Mouse (Mus musculus): ENCODE data around the gene Akirin1. TPM values are rescaled to one million over a fixed set of nuclear protein-coding genes. Genes with fewer than 3 reads are reported as not detected.

The Akirin1 gene
- total RNA-seq, 2 experiments from 2014 or later = 24.1 to 24.5 TPM

GRCm38 (mm10) chr4:123749484-123750130, 538 bp downstream of the Akirin1 start:
- no peak for DNase-seq
- Histone ChIP-seq H3K27ac (peak overlapping the region; percentile 95), H3K4me3 (peak overlapping the region; percentile 94)
- intact Hi-C loops (cut with DNase I) = loop anchor here (2.0 to 5.0 kb wide), 2 partner anchors 32 to 149 kb away; partner anchors contain the start of gene Ndufs5
- no peak for TF ChIP-seq CTCF (IDR thresholded peaks at IDR 0.05)

- no peak for DNase-seq
- intact Hi-C loops (cut with DNase I) = no loop called here
- Histone ChIP-seq H3K27ac (peak overlapping the region; percentile 95), H3K4me3 (peak overlapping the region; percentile 94)
- no peak for TF ChIP-seq CTCF (IDR thresholded peaks at IDR 0.05)
These were observed 1.3 kb downstream of the Akirin1 start for GRCm38 (mm10) chr4:123748726-123749415.

DNA sequence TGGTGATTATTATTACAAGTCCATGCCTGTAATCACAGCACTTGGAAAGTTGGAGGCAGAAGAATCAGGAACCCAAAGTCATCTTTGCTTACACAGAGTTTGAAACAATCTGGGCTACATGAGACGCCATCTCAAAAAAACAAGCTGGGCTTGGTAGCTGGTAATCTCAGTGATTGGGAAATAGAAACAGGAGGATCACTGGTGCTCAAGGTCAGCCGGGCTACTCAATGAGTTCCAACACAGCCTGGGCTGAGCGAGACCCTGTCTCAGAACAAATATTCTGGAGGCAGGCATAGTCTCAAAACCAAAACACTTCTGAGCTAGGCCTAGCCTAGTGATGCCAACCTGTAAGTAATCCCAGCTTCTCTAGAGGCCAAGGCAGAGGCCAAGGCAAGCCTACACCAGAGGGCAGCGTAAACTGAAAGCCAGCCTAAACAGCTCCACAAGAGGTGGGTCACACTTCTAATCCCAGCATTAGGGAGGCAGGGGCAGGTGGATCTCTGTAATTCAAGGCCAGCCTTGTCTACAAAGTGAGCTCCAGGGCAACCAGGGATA, 4.8 kb downstream of the Akirin1 start:
- TF ChIP-seq CTCF (IDR thresholded peaks at IDR 0.05) = no peak
- DNase-seq = peak; percentile 26
- Histone ChIP-seq H3K4me3 (no peak overlapping the region), H3K27ac (peak overlapping the region; percentile 68)
- intact Hi-C loops (cut with DNase I) = no loop called here

- TF ChIP-seq CTCF (IDR thresholded peaks at IDR 0.05) = no peak
- no peak overlapping the region for H3K27ac ChIP-seq
- H3K4me3 ChIP-seq = no peak overlapping the region
- intact Hi-C loops (cut with DNase I) = no loop called here
- no peak for DNase-seq
These were observed 7.3 kb downstream of the Akirin1 start for GRCm38 (mm10) chr4:123742891-123743290.

- no peak overlapping the region for H3K27ac ChIP-seq
- no peak overlapping the region for H3K4me3 ChIP-seq
- intact Hi-C loops (cut with DNase I) = no loop called here
- no peak for DNase-seq
- TF ChIP-seq CTCF (IDR thresholded peaks at IDR 0.05) = no peak
These were observed 11.4 kb downstream of the Akirin1 start for GRCm38 (mm10) chr4:123738708-123739107.

GRCm38 (mm10) chr4:123733532-123733931, 16.6 kb downstream of the Akirin1 start:
- H3K27ac ChIP-seq = no peak overlapping the region
- intact Hi-C loops (cut with DNase I) = no loop called here
- no peak for TF ChIP-seq CTCF (IDR thresholded peaks at IDR 0.05)
- DNase-seq = no peak
- no peak overlapping the region for H3K4me3 ChIP-seq

DNA sequence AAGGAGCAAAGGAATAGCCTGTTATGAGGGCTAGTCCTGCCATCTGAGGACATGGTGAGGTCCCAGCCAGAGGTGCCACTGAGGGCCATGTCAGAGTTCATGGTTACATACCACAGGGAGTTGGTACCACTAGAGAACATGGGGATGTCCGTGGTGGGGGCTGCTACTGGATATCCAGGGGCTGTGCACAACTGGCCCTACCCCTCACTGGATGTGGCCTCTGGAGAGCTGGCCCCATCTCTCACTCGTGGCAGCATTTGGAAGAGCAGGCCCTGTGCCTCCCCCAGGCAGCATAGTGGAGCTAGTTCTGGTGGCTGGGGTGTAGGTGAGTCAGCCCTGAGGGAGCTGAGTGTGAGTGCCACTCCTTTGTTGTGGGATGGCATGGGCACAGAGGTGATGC, 17.2 kb downstream of the Akirin1 start:
- Histone ChIP-seq H3K4me3 (no peak overlapping the region), H3K27ac (no peak overlapping the region)
- no peak for TF ChIP-seq CTCF (IDR thresholded peaks at IDR 0.05)
- DNase-seq = no peak
- intact Hi-C loops (cut with DNase I) = no loop called here

DNA sequence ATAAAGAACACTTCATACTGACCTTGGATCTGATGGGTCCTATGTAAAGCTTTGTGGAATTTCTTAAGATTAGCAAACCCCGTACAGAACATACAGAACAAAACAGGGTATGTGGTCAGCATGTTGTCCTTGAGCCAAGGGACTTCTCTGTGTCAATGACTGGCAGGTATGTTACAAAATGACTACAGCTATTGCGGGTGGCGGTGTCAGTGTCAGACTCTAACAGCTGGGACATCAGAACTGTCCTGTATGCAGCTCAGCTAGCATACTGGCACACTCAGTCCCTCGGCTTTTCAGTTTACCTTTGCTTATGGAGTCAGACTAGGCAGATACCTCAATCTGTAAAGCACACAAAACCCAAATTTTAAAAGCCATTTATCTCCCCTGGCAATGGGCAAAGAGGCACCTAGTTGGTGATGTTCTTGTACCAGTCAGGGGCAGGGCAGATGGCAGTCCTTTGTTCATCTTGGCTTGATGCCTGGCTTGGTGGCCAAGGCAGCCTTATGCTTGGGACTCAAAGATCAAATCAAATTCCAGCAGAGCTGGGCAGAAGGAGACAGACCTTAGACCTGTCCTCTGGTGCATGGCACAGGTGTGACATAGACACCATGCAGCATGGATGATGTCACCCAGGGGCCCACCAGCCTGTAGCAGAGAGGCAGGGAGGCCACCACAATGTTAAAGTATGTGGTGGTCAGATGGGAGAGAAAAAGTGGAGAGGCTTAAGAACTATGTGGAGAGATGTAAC, 17.8 kb downstream of the Akirin1 start:
- no peak overlapping the region for H3K27ac ChIP-seq
- DNase-seq = no peak
- TF ChIP-seq CTCF (IDR thresholded peaks at IDR 0.05) = no peak
- no peak overlapping the region for H3K4me3 ChIP-seq
- intact Hi-C loops (cut with DNase I) = no loop called here

GRCm38 (mm10) chr4:123721761-123722160, 28.4 kb downstream of the Akirin1 start:
- DNase-seq = no peak
- intact Hi-C loops (cut with DNase I) = no loop called here
- H3K27ac ChIP-seq = no peak overlapping the region
- no peak for TF ChIP-seq CTCF (IDR thresholded peaks at IDR 0.05)
- H3K4me3 ChIP-seq = no peak overlapping the region

DNA sequence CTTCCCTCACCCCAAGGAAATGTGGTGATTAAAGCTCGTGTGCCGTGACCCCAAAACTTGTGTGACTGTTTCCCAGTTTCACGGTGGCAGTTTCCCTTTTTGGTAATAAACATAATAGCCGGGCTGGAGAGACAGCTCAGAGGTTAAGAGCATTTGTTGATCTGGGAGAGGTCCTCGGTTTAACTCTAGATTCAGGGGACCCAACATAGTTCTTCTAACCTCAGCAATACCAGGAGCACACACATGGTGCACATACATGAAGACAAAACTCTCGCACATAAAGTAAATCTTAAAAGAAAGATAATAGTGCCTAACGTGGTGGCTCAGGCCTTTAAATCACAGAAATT, 31.7 kb downstream of the Akirin1 start:
- Histone ChIP-seq H3K27ac (peak overlapping the region; percentile 98), H3K4me3 (peak overlapping the region; percentile 96)
- intact Hi-C loops (cut with DNase I) = loop anchor here (5.0 kb wide), 1 partner anchor 34 kb away; the partner anchor contains the start of gene Akirin1
- DNase-seq = no peak
- TF ChIP-seq CTCF (IDR thresholded peaks at IDR 0.05) = no peak

DNA sequence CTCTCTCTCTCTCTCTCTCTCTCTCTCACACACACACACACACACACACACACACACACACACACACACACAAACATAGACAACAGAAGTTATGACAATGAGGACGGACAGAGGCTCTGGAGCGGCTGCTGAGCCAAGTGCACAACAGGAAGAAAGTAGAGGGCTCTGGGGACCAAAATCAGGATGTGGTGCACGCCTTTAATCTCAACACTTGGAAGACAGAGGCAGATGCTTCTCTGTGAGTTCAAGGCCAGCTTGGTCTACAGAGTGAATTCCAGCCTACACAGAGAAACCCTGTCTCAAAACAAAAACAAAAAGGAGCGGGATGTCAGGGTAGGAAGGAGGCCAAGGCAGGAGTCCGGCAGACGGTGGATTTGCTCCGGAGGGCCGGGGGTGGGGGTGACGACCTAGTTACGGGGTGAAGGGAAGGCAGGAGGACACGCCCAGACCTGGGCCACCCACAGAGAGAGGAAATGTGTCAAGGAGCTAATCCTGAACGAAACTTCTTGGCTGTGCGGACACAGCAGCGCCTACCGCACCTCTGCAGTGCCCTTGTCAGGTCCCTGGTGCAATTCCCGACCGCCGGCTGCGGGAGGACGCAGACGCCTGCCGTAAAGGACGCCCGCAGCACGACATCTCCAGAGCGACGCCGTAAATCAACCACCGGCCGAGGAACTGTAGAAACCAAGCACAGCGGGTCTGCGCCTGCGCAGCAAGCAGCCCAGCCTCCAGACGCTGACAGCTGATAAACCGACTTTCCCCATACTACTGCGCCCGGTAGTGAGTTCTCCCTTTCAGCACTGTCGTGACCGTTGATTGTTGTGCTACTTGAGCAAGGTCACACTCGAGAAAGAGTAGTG, 32.3 kb downstream of the Akirin1 start, which contains the start of gene Ndufs5:
Ndufs5 (minus strand) TSS at position 629 of the 860 bp plus-strand sequence.
- Histone ChIP-seq H3K27ac (peak within 1 kb of the TSS; percentile 98), H3K4me3 (peak within 1 kb of the TSS; percentile 96)
- intact Hi-C loops (cut with DNase I) = loop anchor here (5.0 kb wide), 1 partner anchor 34 kb away; the partner anchor contains the start of gene Akirin1
- TF ChIP-seq CTCF (IDR thresholded peaks at IDR 0.05) = no peak
- peak; percentile 98 for DNase-seq

GRCm38 (mm10) chr4:123712431-123712830, 37.7 kb downstream of the Akirin1 start:
- no peak for TF ChIP-seq CTCF (IDR thresholded peaks at IDR 0.05)
- DNase-seq = no peak
- no peak overlapping the region for H3K4me3 ChIP-seq
- intact Hi-C loops (cut with DNase I) = no loop called here
- no peak overlapping the region for H3K27ac ChIP-seq
